Mouse (Mus musculus) brain, embryonic 14.5 days (tissue): ENCODE results near the gene Fzd4.

Source experiments
- CTCF ChIP-seq: fragments of 200-500 bp; IDR thresholded peaks from 2 replicates; pipeline ENCODE4 v1.5.1; 2012; ENCODE audit warnings: inconsistent platforms, mild to moderate bottlenecking, moderate library complexity, borderline replicate concordance; ENCODE audit not compliant: insufficient read depth, insufficient read length; ENCODE audit errors: extremely low read depth
- POLR2A ChIP-seq: fragments of 200-500 bp; IDR thresholded peaks from 2 replicates; pipeline ENCODE4 v1.6.1; 2012; ENCODE audit warnings: mild to moderate bottlenecking, inconsistent platforms, borderline replicate concordance; ENCODE audit not compliant: poor library complexity, insufficient read depth, insufficient read length, severe bottlenecking; ENCODE audit errors: extremely low read depth

- TF ChIP-seq CTCF (no peak), POLR2A (no peak)
These were observed 47.8 kb upstream of the Fzd4 start for GRCm38 (mm10) chr7:89356307-89356706.
